Mouse (Mus musculus): ENCODE measurements around the gene Ppbp. TPM values are rescaled to one million over a fixed set of nuclear protein-coding genes. Genes with fewer than 3 reads are reported as not detected.
A peak's percentile ranks its signal among the peaks of the same experiment; 100 is the strongest.

The Ppbp gene
- 311 and 487 TPM in 2 replicates for polyA plus RNA-seq (2011; ENCODE audit: insufficient read depth, insufficient read length, low replicate concordance, missing spikeins)

- TF ChIP-seq POLR2A (IDR thresholded peaks at IDR 0.05; ENCODE audit: borderline replicate concordance, control insufficient read depth, low read depth, low read length) (no peak), CTCF (IDR thresholded peaks at IDR 0.05; ENCODE audit: control insufficient read depth, insufficient read depth, low read length) (no peak)
- H3K4me1 ChIP-seq (ENCODE audit: control insufficient read depth, insufficient read depth, low read length): no peaks in the 10 kb centered on the region; the same call in 1 of the 2 replicates
- no peak within 1 kb of the TSS for H3K27ac ChIP-seq (ENCODE audit: control insufficient read depth, insufficient read depth, low read depth, low read length, poor library complexity)
- 24% methylated on average over 3 of the region's 3 CpGs for WGBS
- H3K4me3 ChIP-seq (replicated peaks; ENCODE audit: control insufficient read depth, low read depth, low read length): peak within 1 kb of the TSS; percentile 7
Observed at GRCm38 (mm10) chr5:90768218-90768617, at the start of gene Ppbp. Gene Ppbp (plus strand): TSS chr5:90768518.

- no peak for TF ChIP-seq POLR2A (IDR thresholded peaks at IDR 0.05; ENCODE audit: borderline replicate concordance, control insufficient read depth, low read depth, low read length)
- TF ChIP-seq CTCF (IDR thresholded peaks at IDR 0.05; ENCODE audit: control insufficient read depth, insufficient read depth, low read length): no peak
- H3K27ac ChIP-seq (ENCODE audit: control insufficient read depth, insufficient read depth, low read depth, low read length, poor library complexity): no peak overlapping the region
- WGBS: 71% methylated on average over 3 of the region's 3 CpGs
- no peaks in the 10 kb centered on the region for H3K4me1 ChIP-seq (ENCODE audit: control insufficient read depth, insufficient read depth, low read length)
- H3K4me3 ChIP-seq (replicated peaks; ENCODE audit: control insufficient read depth, low read depth, low read length): no peak overlapping the region
Observed at GRCm38 (mm10) chr5:90722656-90723055, 45.7 kb upstream of the Ppbp start.

GRCm38 (mm10) chr5:90728254-90728653 is 40.1 kb upstream of the Ppbp start:
- no peak for TF ChIP-seq CTCF (IDR thresholded peaks at IDR 0.05; ENCODE audit: control insufficient read depth, insufficient read depth, low read length)
- TF ChIP-seq POLR2A (IDR thresholded peaks at IDR 0.05; ENCODE audit: borderline replicate concordance, control insufficient read depth, low read depth, low read length): no peak
- Histone ChIP-seq H3K27ac (ENCODE audit: control insufficient read depth, insufficient read depth, low read depth, low read length, poor library complexity) (no peak overlapping the region), H3K4me3 (replicated peaks; ENCODE audit: control insufficient read depth, low read depth, low read length) (no peak overlapping the region), H3K4me1 (ENCODE audit: control insufficient read depth, insufficient read depth, low read length) (no peaks in the 10 kb centered on the region)
- WGBS: 83% methylated on average over 3 of the region's 3 CpGs

DNA sequence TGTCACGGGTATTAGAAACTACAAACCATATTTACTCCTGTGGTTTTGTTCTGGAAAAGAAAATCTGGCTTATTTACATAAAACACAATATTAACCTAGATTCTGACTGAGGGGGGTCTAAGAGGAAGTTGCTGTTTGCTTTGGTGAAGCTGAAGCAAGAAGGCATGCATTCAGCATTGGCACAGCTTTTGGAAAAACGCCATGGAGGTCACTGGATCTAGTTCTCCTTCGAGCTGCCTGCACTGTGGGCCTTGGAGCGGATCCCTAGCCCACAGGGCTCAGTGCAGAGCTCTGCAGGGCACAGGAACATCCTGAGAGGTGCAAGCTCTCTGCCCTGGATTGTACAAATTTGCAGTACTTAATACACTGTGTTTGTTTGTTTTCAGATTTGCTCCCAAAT is 36.8 kb upstream of the Ppbp start:
- no peak overlapping the region for H3K27ac ChIP-seq (ENCODE audit: control insufficient read depth, insufficient read depth, low read depth, low read length, poor library complexity)
- no peaks in the 10 kb centered on the region for H3K4me1 ChIP-seq (ENCODE audit: control insufficient read depth, insufficient read depth, low read length)
- no peak overlapping the region for H3K4me3 ChIP-seq (replicated peaks; ENCODE audit: control insufficient read depth, low read depth, low read length)
- no peak for TF ChIP-seq POLR2A (IDR thresholded peaks at IDR 0.05; ENCODE audit: borderline replicate concordance, control insufficient read depth, low read depth, low read length)
- TF ChIP-seq CTCF (IDR thresholded peaks at IDR 0.05; ENCODE audit: control insufficient read depth, insufficient read depth, low read length): no peak
- WGBS: 19% methylated on average over 4 of the region's 4 CpGs

GRCm38 (mm10) chr5:90742029-90742428 is 26.3 kb upstream of the Ppbp start:
- 1% methylated on average over 4 of the region's 4 CpGs for WGBS
- no peaks in the 10 kb centered on the region for H3K4me1 ChIP-seq (ENCODE audit: control insufficient read depth, insufficient read depth, low read length)
- no peak overlapping the region for H3K4me3 ChIP-seq (replicated peaks; ENCODE audit: control insufficient read depth, low read depth, low read length)
- H3K27ac ChIP-seq (ENCODE audit: control insufficient read depth, insufficient read depth, low read depth, low read length, poor library complexity): no peak overlapping the region
- TF ChIP-seq POLR2A (IDR thresholded peaks at IDR 0.05; ENCODE audit: borderline replicate concordance, control insufficient read depth, low read depth, low read length) (no peak), CTCF (IDR thresholded peaks at IDR 0.05; ENCODE audit: control insufficient read depth, insufficient read depth, low read length) (no peak)

DNA sequence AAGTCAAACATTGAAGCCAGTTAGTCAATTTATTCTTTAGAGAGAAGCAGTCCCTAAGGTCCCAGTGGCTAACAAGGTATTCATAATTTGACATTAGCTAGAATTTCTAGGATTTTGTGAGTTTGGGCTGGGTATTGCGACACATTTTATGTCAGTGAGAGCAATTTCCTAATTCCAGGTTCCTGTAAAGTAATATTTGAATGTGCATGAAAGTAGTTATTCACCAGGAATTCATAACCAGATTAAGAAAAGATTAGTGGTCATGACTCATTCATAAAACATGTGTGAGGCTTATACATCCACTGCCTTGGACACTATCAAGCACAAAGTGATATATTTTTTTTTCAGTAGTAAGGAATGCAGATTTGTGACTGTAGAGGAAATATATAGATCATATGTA is 14.4 kb upstream of the Ppbp start:
- H3K4me1 ChIP-seq (ENCODE audit: control insufficient read depth, insufficient read depth, low read length): no peaks in the 10 kb centered on the region
- 84% methylated on average over 1 of the region's 1 CpGs for WGBS
- no peak overlapping the region for H3K27ac ChIP-seq (ENCODE audit: control insufficient read depth, insufficient read depth, low read depth, low read length, poor library complexity)
- no peak overlapping the region for H3K4me3 ChIP-seq (replicated peaks; ENCODE audit: control insufficient read depth, low read depth, low read length)
- TF ChIP-seq POLR2A (IDR thresholded peaks at IDR 0.05; ENCODE audit: borderline replicate concordance, control insufficient read depth, low read depth, low read length): no peak
- no peak for TF ChIP-seq CTCF (IDR thresholded peaks at IDR 0.05; ENCODE audit: control insufficient read depth, insufficient read depth, low read length)

DNA sequence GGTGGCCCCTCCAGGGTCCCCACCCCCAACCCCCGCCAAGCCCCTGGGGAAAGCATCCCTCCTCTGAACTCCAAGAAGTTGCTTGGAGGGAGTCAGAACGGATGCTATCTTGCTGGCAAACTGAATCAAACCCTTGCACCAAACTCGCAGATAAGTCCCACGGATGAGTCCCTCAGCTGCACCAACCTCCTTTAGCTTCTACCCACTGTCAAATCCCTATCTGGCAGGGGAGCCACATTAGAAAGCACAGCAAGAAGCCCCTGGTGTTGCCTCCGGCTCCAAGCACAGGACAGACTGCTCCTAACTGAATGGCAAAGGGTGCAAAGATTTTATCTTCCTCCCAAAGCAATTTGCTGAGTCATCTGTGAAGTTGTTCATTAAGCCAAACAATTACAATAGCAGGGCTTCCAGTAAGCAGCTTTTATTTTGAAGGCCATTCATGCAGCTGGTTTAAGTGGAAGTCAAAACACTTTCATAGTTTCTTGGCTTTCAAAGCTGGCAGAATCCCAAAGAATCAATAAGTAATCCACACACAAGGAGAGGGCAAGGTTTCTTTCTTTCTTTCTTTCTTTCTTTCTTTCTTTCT is 10.2 kb upstream of the Ppbp start:
- H3K4me3 ChIP-seq (replicated peaks; ENCODE audit: control insufficient read depth, low read depth, low read length): no peak overlapping the region
- 36% methylated on average over 5 of the region's 5 CpGs for WGBS
- H3K27ac ChIP-seq (ENCODE audit: control insufficient read depth, insufficient read depth, low read depth, low read length, poor library complexity): no peak overlapping the region
- TF ChIP-seq POLR2A (IDR thresholded peaks at IDR 0.05; ENCODE audit: borderline replicate concordance, control insufficient read depth, low read depth, low read length): no peak
- TF ChIP-seq CTCF (IDR thresholded peaks at IDR 0.05; ENCODE audit: control insufficient read depth, insufficient read depth, low read length): no peak
- no peaks in the 10 kb centered on the region for H3K4me1 ChIP-seq (ENCODE audit: control insufficient read depth, insufficient read depth, low read length)

DNA sequence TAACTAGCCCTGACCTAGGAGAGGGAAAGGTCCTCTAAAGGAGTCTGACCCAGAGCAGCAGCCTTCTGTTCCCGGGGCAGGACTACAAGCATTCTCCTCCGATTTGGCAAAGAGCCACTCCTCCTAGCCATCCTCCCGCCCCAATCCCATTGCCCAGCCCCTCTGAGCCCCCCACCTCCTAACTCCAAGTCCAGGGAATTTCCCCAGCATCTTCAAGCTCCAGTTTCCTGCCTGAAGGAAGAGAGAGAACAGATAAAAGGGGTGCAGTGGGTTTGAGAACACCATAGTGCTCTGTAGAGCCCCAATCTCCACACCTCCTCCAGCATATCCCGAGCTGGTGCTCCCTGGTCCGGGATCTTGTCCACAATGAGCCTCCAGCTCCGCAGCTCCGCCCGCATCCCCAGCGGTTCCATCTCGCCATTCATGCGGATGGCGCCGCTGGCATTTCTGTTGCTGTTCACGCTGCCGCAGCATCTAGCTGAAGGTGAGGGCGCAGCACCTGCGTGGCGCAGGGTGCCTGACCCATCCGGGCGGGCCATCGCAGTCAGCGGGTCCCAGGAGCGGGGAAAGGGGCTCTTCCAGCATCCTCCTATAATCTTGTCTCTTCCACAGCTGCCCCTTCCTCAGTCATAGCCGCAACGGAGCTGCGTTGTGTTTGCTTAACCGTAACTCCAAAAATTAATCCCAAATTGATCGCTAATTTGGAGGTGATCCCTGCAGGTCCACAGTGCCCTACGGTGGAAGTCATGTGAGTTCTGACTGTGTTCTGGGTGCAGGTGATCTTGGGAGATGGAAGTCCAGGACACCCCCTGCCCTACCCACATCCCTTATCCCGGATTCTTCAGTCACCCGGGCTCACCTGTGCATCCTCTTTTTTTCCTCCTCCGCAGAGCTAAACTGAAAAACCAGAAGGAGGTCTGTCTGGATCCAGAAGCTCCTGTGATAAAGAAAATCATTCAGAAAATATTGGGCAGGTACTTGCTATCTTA is 8.9 kb upstream of the Ppbp start, which contains the start of gene Cxcl5:
TSS of gene Cxcl5 (plus strand) at position 284 of the 989 bp plus-strand sequence.
- no peaks in the 10 kb centered on the region; the same call in 1 of the 2 replicates for H3K4me1 ChIP-seq (ENCODE audit: control insufficient read depth, insufficient read depth, low read length)
- WGBS: 15% methylated on average over 32 of the region's 32 CpGs
- H3K27ac ChIP-seq (ENCODE audit: control insufficient read depth, insufficient read depth, low read depth, low read length, poor library complexity): no peak within 1 kb of the TSS; the same call in 1 of the 2 replicates
- no peak within 1 kb of the TSS for H3K4me3 ChIP-seq (replicated peaks; ENCODE audit: control insufficient read depth, low read depth, low read length)
- TF ChIP-seq POLR2A (IDR thresholded peaks at IDR 0.05; ENCODE audit: borderline replicate concordance, control insufficient read depth, low read depth, low read length): peak; percentile 23; the same call in 1 of the 2 replicates
- no peak for TF ChIP-seq CTCF (IDR thresholded peaks at IDR 0.05; ENCODE audit: control insufficient read depth, insufficient read depth, low read length)

Data from bone marrow, adult 2 months (tissue).